Mouse (Mus musculus) neural tube, embryonic 13.5 days (tissue): ENCODE data around the gene Rbpj. TPM values are rescaled to one million over a fixed set of nuclear protein-coding genes. Genes with fewer than 3 reads are reported as not detected.

Source experiments
- ATAC-seq: fragments of 200-750 bp; cut with Nextera tagmentation; 2 replicates; pipeline ENCODE4 v1.8.0; 2017; ENCODE audit warnings: low read depth, mild to moderate bottlenecking, moderate TSS enrichment, moderate library complexity
- H3K27ac ChIP-seq: fragments of 300-500 bp; sonication (generic); replicated peaks from 2 replicates; pipeline ENCODE4 v1.5.1; 2015; ENCODE audit warnings: moderate library complexity, mild to moderate bottlenecking, inconsistent platforms
- H3K27me3 ChIP-seq: fragments of 300-500 bp; sonication (generic); 2 replicates; pipeline ENCODE4 v1.6.1; 2015; ENCODE audit warnings: mild to moderate bottlenecking, inconsistent platforms
- H3K36me3 ChIP-seq: fragments of 300-500 bp; sonication (generic); 2 replicates; pipeline ENCODE4 v1.6.1; 2015; ENCODE audit warnings: mild to moderate bottlenecking, inconsistent platforms
- H3K4me1 ChIP-seq: fragments of 300-500 bp; sonication (generic); replicated peaks from 2 replicates; pipeline ENCODE4 v1.6.1; 2015; ENCODE audit warnings: inconsistent platforms
- H3K4me2 ChIP-seq: fragments of 300-500 bp; sonication (generic); 2 replicates; pipeline ENCODE4 v1.6.1; 2015; ENCODE audit warnings: inconsistent platforms, mild to moderate bottlenecking, moderate library complexity
- H3K4me3 ChIP-seq: fragments of 300-500 bp; sonication (generic); 2 replicates; pipeline ENCODE4 v1.5.1; 2015; ENCODE audit warnings: mild to moderate bottlenecking, inconsistent platforms
- H3K9ac ChIP-seq: fragments of 300-500 bp; sonication (generic); 2 replicates; pipeline ENCODE4 v1.6.1; 2015; ENCODE audit warnings: moderate library complexity, mild to moderate bottlenecking, inconsistent platforms
- H3K9me3 ChIP-seq: fragments of 300-500 bp; sonication (generic); 2 replicates; pipeline ENCODE4 v1.6.1; 2016; ENCODE audit warnings: inconsistent platforms
- WGBS: fragments of 180-500 bp; shearing (Covaris S2); methylation state at CpG from one replicate; pipeline ENCODE4 v1.1.7; 2015; 5-methylcytosine and 5-hydroxymethylcytosine counted together
- polyA plus RNA-seq: library from polyadenylated mRNA; unstranded; fragments of >200 nt; fragmentation: Nextera tagmentation; extraction: Ambion mirVana; gene quantifications from 2 replicates; pipeline ENCODE4 v1.2.1, GENCODE M21; 2015

Rbpj gene
- polyA plus RNA-seq, 1 experiment from 2014 or later: 37.5 TPM

GRCm38 (mm10) chr5:53519131-53519530 is 53.2 kb downstream of the Rbpj start:
- no peak overlapping the region for H3K4me2 ChIP-seq
- H3K36me3 ChIP-seq: no peaks in the 10 kb centered on the region
- no peaks in the 10 kb centered on the region for H3K9me3 ChIP-seq
- no peak overlapping the region for H3K4me3 ChIP-seq
- H3K4me1 ChIP-seq: peaks cover 14% of the 10 kb centered on the region
- ATAC-seq: no peak
- WGBS: 63% methylated on average over 4 of the region's 4 CpGs
- H3K27me3 ChIP-seq: no peaks in the 10 kb centered on the region
- H3K27ac ChIP-seq: no peak overlapping the region
- no peak overlapping the region for H3K9ac ChIP-seq

- no peak overlapping the region for H3K27ac ChIP-seq
- ATAC-seq: no peak
- no peak overlapping the region for H3K4me2 ChIP-seq
- H3K9ac ChIP-seq: no peak overlapping the region
- H3K36me3 ChIP-seq: no peaks in the 10 kb centered on the region
- no peaks in the 10 kb centered on the region for H3K9me3 ChIP-seq
- 89% methylated on average over 10 of the region's 10 CpGs for WGBS
- H3K4me1 ChIP-seq: peaks cover 14% of the 10 kb centered on the region
- H3K4me3 ChIP-seq: no peak overlapping the region
- no peaks in the 10 kb centered on the region for H3K27me3 ChIP-seq
Observed at GRCm38 (mm10) chr5:53519998-53520577, 54.1 kb downstream of the Rbpj start.

GRCm38 (mm10) chr5:53523046-53523445 is 57.1 kb downstream of the Rbpj start:
- Histone ChIP-seq H3K36me3 (no peaks in the 10 kb centered on the region), H3K4me3 (no peak overlapping the region), H3K9ac (no peak overlapping the region), H3K4me2 (no peak overlapping the region), H3K27ac (no peak overlapping the region), H3K27me3 (no peaks in the 10 kb centered on the region), H3K9me3 (no peaks in the 10 kb centered on the region), H3K4me1 (peaks cover 28% of the 10 kb centered on the region)
- ATAC-seq: peak; percentile 67; the same call in 1 of the 2 replicates
- WGBS: 44% methylated on average over 3 of the region's 3 CpGs

- Histone ChIP-seq H3K4me2 (no peak overlapping the region), H3K4me1 (peaks cover 28% of the 10 kb centered on the region), H3K9ac (no peak overlapping the region), H3K27me3 (no peaks in the 10 kb centered on the region), H3K4me3 (no peak overlapping the region), H3K9me3 (no peaks in the 10 kb centered on the region), H3K36me3 (no peaks in the 10 kb centered on the region), H3K27ac (no peak overlapping the region)
- no peak for ATAC-seq
- WGBS: 95% methylated on average over 7 of the region's 7 CpGs
Observed at GRCm38 (mm10) chr5:53524162-53524561, 58.2 kb downstream of the Rbpj start.

- H3K9me3 ChIP-seq: no peaks in the 10 kb centered on the region
- H3K27ac ChIP-seq: no peak overlapping the region
- H3K36me3 ChIP-seq: no peaks in the 10 kb centered on the region
- no peak overlapping the region for H3K9ac ChIP-seq
- WGBS: 68% methylated on average over 5 of the region's 5 CpGs
- no peak overlapping the region for H3K4me3 ChIP-seq
- no peak for ATAC-seq
- H3K27me3 ChIP-seq: no peaks in the 10 kb centered on the region
- H3K4me1 ChIP-seq: peaks cover 28% of the 10 kb centered on the region
- H3K4me2 ChIP-seq: no peak overlapping the region
Observed at GRCm38 (mm10) chr5:53524831-53525230, 58.9 kb downstream of the Rbpj start.

GRCm38 (mm10) chr5:53525305-53526069 is 59.5 kb downstream of the Rbpj start:
- peak overlapping the region; percentile 28; the same call in 1 of the 2 replicates for H3K27ac ChIP-seq
- peak; percentile 72 for ATAC-seq

GRCm38 (mm10) chr5:53526070-53526430 is 60.1 kb downstream of the Rbpj start:
- 33% methylated on average over 1 of the region's 1 CpGs for WGBS
- no peak overlapping the region for H3K4me3 ChIP-seq

More at GRCm38 (mm10) chr5:53525305-53526069, 59.5 kb downstream of the Rbpj start:
- H3K36me3 ChIP-seq: no peaks in the 10 kb centered on the region
- H3K4me2 ChIP-seq: peak overlapping the region; percentile 46
- H3K4me1 ChIP-seq: peaks cover 28% of the 10 kb centered on the region
- H3K4me3 ChIP-seq: 0 out of 2 replicates have a peak overlapping the region, but pooled peaks have one; percentile 2
- peak overlapping the region; percentile 47 for H3K9ac ChIP-seq
- 19% methylated on average over 20 of the region's 20 CpGs for WGBS
- no peaks in the 10 kb centered on the region for H3K27me3 ChIP-seq
- H3K9me3 ChIP-seq: no peaks in the 10 kb centered on the region

GRCm38 (mm10) chr5:53529846-53530245 is 63.9 kb downstream of the Rbpj start:
- ATAC-seq: no peak
- Histone ChIP-seq H3K9me3 (no peaks in the 10 kb centered on the region), H3K27ac (no peak overlapping the region), H3K4me1 (peaks cover 14% of the 10 kb centered on the region), H3K36me3 (no peaks in the 10 kb centered on the region), H3K4me3 (no peak overlapping the region), H3K9ac (no peak overlapping the region), H3K27me3 (no peaks in the 10 kb centered on the region), H3K4me2 (no peak overlapping the region)
- 83% methylated on average over 1 of the region's 1 CpGs for WGBS

More at GRCm38 (mm10) chr5:53526070-53526430, 60.1 kb downstream of the Rbpj start:
- no peaks in the 10 kb centered on the region for H3K9me3 ChIP-seq
- peak overlapping the region; percentile 28; the same call in 1 of the 2 replicates for H3K27ac ChIP-seq
- H3K36me3 ChIP-seq: no peaks in the 10 kb centered on the region
- peak overlapping the region; percentile 46 for H3K4me2 ChIP-seq
- no peaks in the 10 kb centered on the region for H3K27me3 ChIP-seq
- ATAC-seq: no peak
- peaks cover 28% of the 10 kb centered on the region for H3K4me1 ChIP-seq
- peak overlapping the region; percentile 47 for H3K9ac ChIP-seq

GRCm38 (mm10) chr5:53535096-53535495 is 69.1 kb downstream of the Rbpj start:
- H3K4me3 ChIP-seq: no peak overlapping the region

GRCm38 (mm10) chr5:53536635-53537554 is 70.9 kb downstream of the Rbpj start:
- no peak for ATAC-seq
- no peaks in the 10 kb centered on the region for H3K9me3 ChIP-seq
- no peak overlapping the region for H3K4me3 ChIP-seq
- 86% methylated on average over 12 of the region's 12 CpGs for WGBS
- H3K27me3 ChIP-seq: no peaks in the 10 kb centered on the region
- H3K36me3 ChIP-seq: no peaks in the 10 kb centered on the region
- no peak overlapping the region for H3K27ac ChIP-seq
- no peak overlapping the region for H3K4me2 ChIP-seq
- no peak overlapping the region for H3K9ac ChIP-seq
- no peaks in the 10 kb centered on the region; the same call in 1 of the 2 replicates for H3K4me1 ChIP-seq

More at GRCm38 (mm10) chr5:53535096-53535495, 69.1 kb downstream of the Rbpj start:
- Histone ChIP-seq H3K4me1 (no peaks in the 10 kb centered on the region; the same call in 1 of the 2 replicates), H3K27me3 (no peaks in the 10 kb centered on the region), H3K9ac (no peak overlapping the region), H3K27ac (no peak overlapping the region), H3K9me3 (no peaks in the 10 kb centered on the region), H3K36me3 (no peaks in the 10 kb centered on the region), H3K4me2 (no peak overlapping the region)
- ATAC-seq: no peak
- WGBS: 89% methylated on average over 12 of the region's 12 CpGs

- no peaks in the 10 kb centered on the region for H3K4me1 ChIP-seq
- H3K4me3 ChIP-seq: no peak overlapping the region
- no peak overlapping the region for H3K9ac ChIP-seq
- ATAC-seq: no peak
- no peak overlapping the region for H3K4me2 ChIP-seq
- 88% methylated on average over 18 of the region's 18 CpGs for WGBS
- H3K9me3 ChIP-seq: no peaks in the 10 kb centered on the region
- H3K36me3 ChIP-seq: no peaks in the 10 kb centered on the region
- no peak overlapping the region for H3K27ac ChIP-seq
- no peaks in the 10 kb centered on the region for H3K27me3 ChIP-seq
Observed at GRCm38 (mm10) chr5:53539860-53540633, 74.1 kb downstream of the Rbpj start.
